Mouse (Mus musculus) cortical plate, adult 2 months (tissue): ENCODE data around the gene Kank1.

Source experiments
- CTCF ChIP-seq: fragments of 200-500 bp; IDR thresholded peaks from 2 replicates; pipeline ENCODE4 v1.5.1; 2011; ENCODE audit warnings: mild to moderate bottlenecking, control low read depth, low read length; ENCODE audit not compliant: insufficient read depth; ENCODE audit errors: extremely low read depth
- POLR2A ChIP-seq: fragments of 200-500 bp; IDR thresholded peaks from 2 replicates; pipeline ENCODE4 v1.6.1; 2011; ENCODE audit warnings: mild to moderate bottlenecking, low read length, control low read depth; ENCODE audit not compliant: insufficient read depth; ENCODE audit errors: extremely low read depth

DNA sequence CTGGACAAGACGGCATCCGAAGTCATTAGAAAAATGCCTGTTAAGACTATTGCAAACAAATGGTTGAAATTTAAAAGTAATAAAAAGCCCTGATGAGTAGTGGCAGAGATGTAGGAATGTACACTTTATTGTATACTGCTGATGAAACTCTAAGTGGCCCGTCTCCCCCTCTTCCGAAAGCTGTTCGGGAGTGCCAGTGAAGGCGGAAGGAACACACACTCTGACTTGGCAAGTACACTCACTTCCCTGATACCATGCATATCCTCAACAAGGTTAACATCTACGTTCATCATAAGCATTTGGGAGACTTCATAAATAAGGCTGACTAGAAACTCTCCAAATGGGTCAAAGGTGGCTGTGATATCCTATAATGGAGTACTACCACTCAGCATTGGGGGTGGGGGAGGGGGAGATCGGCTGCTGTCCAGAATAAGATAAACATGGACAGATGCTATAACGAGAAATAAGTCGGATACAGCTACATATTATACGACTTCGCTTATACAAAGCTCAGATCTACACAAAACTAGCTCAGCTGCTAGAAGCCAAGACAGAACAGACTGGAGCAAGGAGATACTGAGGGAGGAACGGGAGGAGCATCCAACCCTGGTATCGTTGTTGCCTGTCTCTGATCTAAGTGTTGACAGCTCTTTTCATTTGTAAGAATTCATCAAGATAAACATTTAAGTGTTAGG lies 11.2 kb downstream of the Kank1 start:
- TF ChIP-seq CTCF (no peak), POLR2A (no peak)
